Mouse (Mus musculus): ENCODE results near the gene Efcab5. TPM values are rescaled to one million over a fixed set of nuclear protein-coding genes. Genes with fewer than 3 reads are reported as not detected.
"Not testable (repeated sequence)": the region's sequence is repeated elsewhere in the genome, so short reads cannot be mapped to it uniquely, and the experiment has no call there.

Efcab5 gene
- polyA plus RNA-seq, 1 experiment from 2014 or later, result 0.86 TPM

DNA sequence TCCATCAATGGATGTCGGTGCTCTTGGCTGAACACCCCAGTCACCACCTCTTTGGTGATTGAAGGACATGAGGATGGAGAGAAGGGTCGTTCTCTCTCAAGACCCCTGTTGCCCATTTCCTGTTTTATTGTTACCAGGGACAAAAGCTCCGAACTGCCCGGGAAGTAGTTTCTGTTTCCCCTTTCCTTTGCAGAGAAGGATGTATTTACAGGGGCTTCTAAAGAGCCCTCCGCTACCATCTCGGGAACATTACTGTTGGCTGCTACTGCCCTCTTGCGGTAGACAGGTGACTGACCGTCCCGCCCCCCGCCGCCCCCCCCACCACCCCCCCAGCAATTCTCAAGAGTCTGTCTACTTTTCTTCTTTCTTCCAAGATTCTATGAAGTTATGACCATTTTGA lies 95.6 kb downstream of the Efcab5 start:
- Histone ChIP-seq H3K36me3 (no peaks in the 10 kb centered on the region), H3K27ac (no peak overlapping the region), H3K9me3 (no peaks in the 10 kb centered on the region), H3K9ac (0 out of 2 replicates have a peak overlapping the region, but pooled peaks have one; percentile 20), H3K27me3 (no peaks in the 10 kb centered on the region), H3K4me3 (peak overlapping the region; percentile 34), H3K4me1 (peaks cover 5% of the 10 kb centered on the region; the same call in 1 of the 2 replicates), H3K4me2 (peak overlapping the region; percentile 54)
- ATAC-seq (ENCODE audit: insufficient number of reproducible peaks, low FRiP score, low TSS enrichment, low read depth), result no peak
- 2% methylated on average over 11 of the region's 11 CpGs for WGBS

DNA sequence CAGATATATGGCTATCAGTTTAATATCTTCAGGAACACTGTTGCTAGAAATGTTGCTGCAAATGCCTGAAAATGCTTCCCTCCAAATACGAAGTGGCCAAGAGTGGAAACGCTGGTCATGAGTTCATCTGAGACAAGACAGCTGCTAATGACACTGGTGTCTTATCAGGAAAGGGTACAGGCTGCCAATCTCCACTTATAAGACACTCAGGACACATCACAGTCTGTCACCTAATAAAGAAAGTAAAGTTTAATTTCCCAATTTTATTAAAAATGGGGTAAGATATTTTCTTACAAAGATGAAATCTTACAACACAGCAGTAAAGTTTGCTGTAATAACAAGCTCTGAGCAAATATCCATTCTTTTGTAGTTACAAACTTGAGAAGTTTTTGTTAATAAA lies 99.6 kb downstream of the Efcab5 start:
- Histone ChIP-seq H3K27ac (no peak overlapping the region), H3K27me3 (no peaks in the 10 kb centered on the region), H3K9me3 (no peaks in the 10 kb centered on the region), H3K9ac (no peak overlapping the region), H3K4me1 (no peaks in the 10 kb centered on the region), H3K4me3 (no peak overlapping the region), H3K36me3 (no peaks in the 10 kb centered on the region), H3K4me2 (no peak overlapping the region)
- ATAC-seq (ENCODE audit: insufficient number of reproducible peaks, low FRiP score, low TSS enrichment, low read depth), result no peak
- 75% methylated on average over 2 of the region's 2 CpGs for WGBS

DNA sequence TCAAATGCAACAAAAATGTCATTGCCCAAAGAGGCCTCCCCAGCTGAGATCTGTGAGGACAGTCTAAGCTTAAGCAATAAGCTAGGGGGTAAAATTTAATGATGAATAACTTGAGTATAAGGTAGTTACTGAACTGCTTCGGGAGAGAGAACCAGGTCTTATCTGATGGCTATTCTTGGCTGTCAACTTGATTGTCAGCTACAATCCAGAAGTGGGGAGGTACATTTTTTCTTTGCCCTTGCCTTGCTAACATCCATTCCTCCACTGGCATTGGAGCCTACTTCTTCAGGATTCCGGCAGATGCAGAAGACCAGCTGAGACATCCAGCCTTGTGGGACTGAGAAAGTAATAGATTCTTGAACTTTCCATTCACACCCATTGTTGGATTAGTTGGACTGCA lies 101.8 kb downstream of the Efcab5 start:
- ATAC-seq (ENCODE audit: insufficient number of reproducible peaks, low FRiP score, low TSS enrichment, low read depth), result no peak
- WGBS, result 87% methylated on average over 2 of the region's 2 CpGs
- Histone ChIP-seq H3K9me3 (no peaks in the 10 kb centered on the region), H3K27me3 (no peaks in the 10 kb centered on the region), H3K4me2 (no peak overlapping the region), H3K4me1 (no peaks in the 10 kb centered on the region), H3K36me3 (no peaks in the 10 kb centered on the region), H3K27ac (no peak overlapping the region), H3K9ac (no peak overlapping the region), H3K4me3 (no peak overlapping the region)

DNA sequence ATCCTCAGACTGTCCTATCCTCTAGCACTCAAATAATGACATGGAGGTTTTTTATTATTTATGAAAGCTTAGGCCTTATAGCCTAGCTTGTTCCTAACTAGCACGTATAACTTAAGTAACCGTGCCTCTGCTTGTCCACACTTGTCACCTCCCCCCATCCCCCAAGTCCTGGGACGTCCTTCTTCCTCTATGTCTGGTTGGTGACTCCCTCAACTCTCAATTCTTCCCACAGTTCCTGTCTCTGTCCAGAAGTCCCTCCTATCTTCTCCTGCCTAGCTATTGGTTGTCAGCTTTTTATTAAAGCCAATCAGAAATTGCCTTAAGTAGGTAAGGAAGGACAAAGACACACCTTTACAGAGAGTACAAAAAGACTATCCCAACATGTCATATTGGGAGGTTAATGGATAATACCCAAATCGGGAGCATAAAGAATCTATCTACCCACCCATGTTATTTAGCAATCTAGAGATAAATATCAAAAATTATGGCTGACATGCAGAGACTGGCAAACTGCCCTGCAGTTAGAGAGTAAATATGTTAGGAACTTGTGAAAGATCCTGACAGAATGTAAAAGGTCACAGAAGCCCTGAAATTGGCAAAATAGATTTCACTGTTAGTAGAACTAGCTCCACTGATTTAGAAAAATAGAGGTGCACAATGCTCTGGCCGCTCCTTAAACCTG lies 104.6 kb downstream of the Efcab5 start:
- no peaks in the 10 kb centered on the region for H3K4me1 ChIP-seq
- H3K4me3 ChIP-seq, result no peak overlapping the region
- no peak overlapping the region for H3K4me2 ChIP-seq
- H3K27ac ChIP-seq, result no peak overlapping the region
- no peaks in the 10 kb centered on the region for H3K27me3 ChIP-seq
- no peaks in the 10 kb centered on the region for H3K9me3 ChIP-seq
- 48% methylated on average over 5 of the region's 5 CpGs for WGBS
- ATAC-seq (ENCODE audit: insufficient number of reproducible peaks, low FRiP score, low TSS enrichment, low read depth), result no peak
- H3K9ac ChIP-seq, result no peak overlapping the region
- H3K36me3 ChIP-seq, result no peaks in the 10 kb centered on the region

DNA sequence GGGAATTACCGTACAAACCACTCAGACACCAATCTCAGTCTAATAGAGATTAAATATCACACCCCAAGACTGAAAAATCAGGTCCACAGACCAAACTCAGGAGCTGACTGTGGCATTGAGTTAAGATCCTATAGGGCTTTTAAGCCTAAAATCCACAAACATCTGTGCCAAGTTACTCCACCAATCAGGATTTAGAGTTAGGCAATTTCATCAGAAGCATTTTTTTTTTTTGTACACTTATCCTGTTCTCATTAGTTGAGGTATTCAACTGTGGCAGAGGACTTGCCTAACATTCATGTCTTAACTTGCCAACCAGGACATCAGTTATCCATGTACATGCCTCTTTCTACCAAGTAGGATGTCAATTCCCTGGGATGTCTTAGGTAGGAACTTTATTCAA lies 109.4 kb downstream of the Efcab5 start:
- H3K4me2 ChIP-seq, result no peak overlapping the region
- 88% methylated on average over 1 of the region's 1 CpGs for whole genome bisulfite sequencing
- no peaks in the 10 kb centered on the region for H3K27me3 ChIP-seq
- no peaks in the 10 kb centered on the region for H3K9me3 ChIP-seq
- H3K27ac ChIP-seq, result no peak overlapping the region
- no peak overlapping the region for H3K9ac ChIP-seq
- no peak for ATAC-seq (ENCODE audit: insufficient number of reproducible peaks, low FRiP score, low TSS enrichment, low read depth)
- no peak overlapping the region for H3K4me3 ChIP-seq
- peaks cover 5% of the 10 kb centered on the region for H3K4me1 ChIP-seq
- peaks cover 12% of the 10 kb centered on the region for H3K36me3 ChIP-seq

DNA sequence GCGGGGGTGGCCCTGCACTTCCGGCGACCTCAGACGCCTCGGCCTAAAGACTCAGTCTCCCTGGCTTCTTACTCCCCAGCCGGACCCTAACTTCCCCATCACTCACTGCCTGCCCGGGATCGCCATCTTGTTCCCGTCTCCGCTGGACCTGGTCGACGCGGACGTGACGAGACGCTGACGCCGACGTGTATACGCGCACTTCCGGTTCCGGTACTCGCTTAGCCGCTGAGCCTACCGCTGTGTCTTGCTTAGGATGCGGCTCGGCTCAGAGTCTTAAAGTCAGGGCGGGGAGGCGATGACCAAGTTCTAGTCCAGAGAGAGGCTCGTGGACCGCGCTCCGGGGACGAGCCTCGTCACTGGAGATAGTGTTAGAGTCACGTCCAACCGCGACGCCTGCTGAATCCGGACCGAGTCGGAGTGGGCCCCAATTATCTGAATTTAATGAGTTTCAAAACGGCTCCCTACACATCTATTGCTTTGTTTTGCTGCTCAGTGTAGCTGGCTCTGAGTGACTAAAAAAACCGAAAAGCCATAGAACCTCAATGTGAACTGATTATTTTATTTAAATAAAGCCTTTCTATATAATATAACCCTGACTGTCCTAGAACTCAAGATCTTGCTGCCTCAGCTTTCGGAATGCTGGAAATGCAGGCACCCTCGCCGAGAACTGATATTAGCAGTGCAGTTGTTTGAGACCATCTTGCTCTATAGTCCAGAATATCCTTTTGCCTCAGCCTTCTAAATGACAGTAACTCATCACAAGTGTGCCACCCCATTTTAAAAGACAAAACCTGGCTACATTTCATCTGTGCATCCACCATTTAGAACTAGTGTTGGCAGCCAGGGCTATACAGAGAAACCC lies 110.3 kb downstream of the Efcab5 start, which contains the start of gene Nsrp1:
Gene Nsrp1, minus strand, starts transcription at position 163 of the 862 bp plus-strand sequence.
- H3K9me3 ChIP-seq, result no peaks in the 10 kb centered on the region
- peak within 1 kb of the TSS; percentile 63 for H3K4me2 ChIP-seq
- H3K9ac ChIP-seq, result peak within 1 kb of the TSS; percentile 76
- no peaks in the 10 kb centered on the region for H3K27me3 ChIP-seq
- peak within 1 kb of the TSS; percentile 77 for H3K4me3 ChIP-seq
- 4% methylated on average over 48 of the region's 48 CpGs for WGBS
- peaks cover 21% of the 10 kb centered on the region for H3K36me3 ChIP-seq
- peaks cover 5% of the 10 kb centered on the region for H3K4me1 ChIP-seq
- peak within 1 kb of the TSS; percentile 90 for H3K27ac ChIP-seq
- peak; percentile 94 for ATAC-seq (ENCODE audit: insufficient number of reproducible peaks, low FRiP score, low TSS enrichment, low read depth)

DNA sequence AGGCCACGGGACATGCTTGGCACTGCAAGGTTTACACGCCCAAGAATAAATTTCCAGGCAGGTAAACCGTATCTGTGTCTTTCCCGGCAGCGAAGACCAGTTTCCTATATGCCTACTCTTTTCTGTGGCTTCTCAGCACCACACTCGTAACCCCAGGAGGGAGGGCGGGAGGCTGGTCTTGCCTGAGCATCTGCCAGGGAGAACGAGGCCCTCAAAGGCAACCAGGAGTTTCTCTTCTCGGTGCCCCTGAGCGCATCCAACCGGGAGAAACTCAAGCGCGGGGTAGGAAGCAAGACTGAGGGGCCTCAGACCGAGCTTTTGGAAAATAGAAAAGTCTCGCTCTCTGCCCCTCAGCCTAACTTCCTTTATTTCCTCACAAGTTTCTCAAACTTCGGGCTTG lies 111.0 kb downstream of the Efcab5 start:
- peak overlapping the region; percentile 90 for H3K27ac ChIP-seq
- H3K27me3 ChIP-seq, result no peaks in the 10 kb centered on the region
- H3K9ac ChIP-seq, result peak overlapping the region; percentile 76
- peak overlapping the region; percentile 63 for H3K4me2 ChIP-seq
- H3K36me3 ChIP-seq, result peaks cover 23% of the 10 kb centered on the region
- no peaks in the 10 kb centered on the region for H3K9me3 ChIP-seq
- ATAC-seq (ENCODE audit: insufficient number of reproducible peaks, low FRiP score, low TSS enrichment, low read depth), result 0 out of 2 replicates have a peak, but pooled peaks have one; percentile 24
- WGBS, result 2% methylated on average over 16 of the region's 16 CpGs
- peak overlapping the region; percentile 77 for H3K4me3 ChIP-seq
- peaks cover 5% of the 10 kb centered on the region for H3K4me1 ChIP-seq

DNA sequence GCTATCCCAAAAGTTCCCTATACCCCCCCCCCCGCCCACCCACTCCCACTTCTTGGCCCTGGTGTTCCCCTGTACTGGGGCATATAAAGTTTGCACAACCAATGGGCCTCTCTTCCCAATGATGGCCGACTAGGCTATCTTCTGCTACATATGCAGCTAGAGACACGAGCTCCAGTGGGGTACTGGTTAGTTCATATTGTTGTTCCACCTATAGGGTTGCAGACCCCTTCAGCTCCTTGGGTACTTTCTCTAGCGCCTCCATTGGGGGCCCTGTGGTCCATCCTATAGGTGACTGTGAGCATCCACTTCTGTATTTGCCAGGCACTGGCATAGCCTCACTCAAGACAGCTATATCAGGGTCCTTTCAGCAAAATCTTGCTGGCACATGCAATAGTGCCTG lies 111.4 kb downstream of the Efcab5 start:
- not testable (repeated sequence) for ATAC-seq (ENCODE audit: insufficient number of reproducible peaks, low FRiP score, low TSS enrichment, low read depth); H3K27me3 ChIP-seq; H3K9me3 ChIP-seq; H3K4me1 ChIP-seq
- H3K4me3 ChIP-seq, result peak overlapping the region; percentile 77
- peak overlapping the region; percentile 63 for H3K4me2 ChIP-seq
- 59% methylated on average over 4 of the region's 4 CpGs for WGBS
- H3K9ac ChIP-seq, result peak overlapping the region; percentile 76
- peak overlapping the region; percentile 90 for H3K27ac ChIP-seq
- H3K36me3 ChIP-seq, result peaks cover 27% of the 10 kb centered on the region

DNA sequence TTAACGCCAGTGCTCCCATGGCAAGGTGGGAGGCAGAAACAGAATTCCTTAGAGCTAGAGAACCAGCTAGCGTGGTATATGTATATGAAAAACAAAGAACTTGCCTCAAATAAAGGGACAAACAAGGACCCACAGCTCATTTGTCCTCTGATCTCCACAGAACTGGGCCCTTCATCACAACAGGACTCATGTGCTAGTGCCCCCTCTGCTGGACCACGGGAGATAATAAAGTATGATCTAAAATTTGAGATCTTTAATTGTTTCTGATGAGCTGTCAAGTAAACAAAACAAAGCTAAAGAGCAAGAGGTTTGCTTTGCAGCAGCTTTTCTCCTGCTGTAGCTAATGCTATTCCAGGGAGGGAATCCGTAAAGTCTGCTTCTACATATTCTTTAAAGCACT lies 118.0 kb downstream of the Efcab5 start:
- H3K4me3 ChIP-seq, result no peak overlapping the region
- peaks cover 33% of the 10 kb centered on the region for H3K36me3 ChIP-seq
- H3K4me2 ChIP-seq, result no peak overlapping the region
- H3K4me1 ChIP-seq, result no peaks in the 10 kb centered on the region
- WGBS, result 75% methylated on average over 4 of the region's 4 CpGs
- ATAC-seq (ENCODE audit: insufficient number of reproducible peaks, low FRiP score, low TSS enrichment, low read depth), result no peak
- H3K9me3 ChIP-seq, result no peaks in the 10 kb centered on the region
- H3K9ac ChIP-seq, result no peak overlapping the region
- no peaks in the 10 kb centered on the region for H3K27me3 ChIP-seq
- H3K27ac ChIP-seq, result no peak overlapping the region

DNA sequence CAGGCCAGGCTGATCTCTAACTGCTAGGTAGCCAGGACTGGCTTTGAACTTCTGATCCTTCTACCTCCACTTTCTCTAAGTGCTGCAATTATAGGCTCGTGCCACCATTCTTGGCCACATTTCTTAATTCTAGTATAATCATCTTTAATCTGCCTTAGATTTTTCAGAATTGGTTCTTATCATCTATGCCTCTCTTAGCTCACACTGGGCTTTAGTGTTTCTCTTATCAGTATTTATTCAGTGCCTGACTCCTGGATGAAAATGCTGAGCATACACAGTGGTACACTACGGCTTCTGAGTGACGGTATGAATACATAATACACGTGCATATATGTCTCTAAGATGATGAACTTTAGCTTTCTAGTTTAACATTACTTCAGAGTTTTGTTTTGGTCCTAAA lies 119.9 kb downstream of the Efcab5 start:
- Histone ChIP-seq H3K9ac (no peak overlapping the region), H3K27ac (no peak overlapping the region), H3K36me3 (peaks cover 20% of the 10 kb centered on the region), H3K4me2 (no peak overlapping the region), H3K4me3 (no peak overlapping the region), H3K27me3 (no peaks in the 10 kb centered on the region), H3K4me1 (no peaks in the 10 kb centered on the region), H3K9me3 (no peaks in the 10 kb centered on the region)
- no peak for ATAC-seq (ENCODE audit: insufficient number of reproducible peaks, low FRiP score, low TSS enrichment, low read depth)
- WGBS, result 94% methylated on average over 4 of the region's 4 CpGs

DNA sequence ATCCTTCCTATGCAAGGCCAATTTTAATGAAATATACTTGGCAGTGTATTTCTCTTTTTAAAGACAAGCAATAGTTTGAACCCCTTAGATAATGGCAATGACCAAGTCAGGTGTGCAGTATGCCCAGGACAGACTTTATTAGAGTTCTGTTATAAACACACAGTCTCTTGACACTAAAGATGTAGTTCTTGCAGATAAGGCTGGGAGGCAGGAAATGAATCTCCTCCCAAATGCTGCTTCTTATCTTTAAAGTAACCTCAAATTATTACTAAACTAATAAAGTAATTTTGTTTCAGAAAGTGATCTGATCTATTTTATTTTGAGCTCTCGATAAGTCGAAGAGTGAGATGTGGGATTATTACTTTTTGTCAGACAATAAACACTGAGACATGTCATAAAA lies 125.4 kb downstream of the Efcab5 start:
- Histone ChIP-seq H3K9ac (no peak overlapping the region), H3K4me2 (no peak overlapping the region), H3K4me3 (no peak overlapping the region), H3K27ac (no peak overlapping the region), H3K9me3 (no peaks in the 10 kb centered on the region), H3K36me3 (no peaks in the 10 kb centered on the region), H3K27me3 (no peaks in the 10 kb centered on the region), H3K4me1 (no peaks in the 10 kb centered on the region)
- 83% methylated on average over 2 of the region's 2 CpGs for WGBS
- ATAC-seq (ENCODE audit: insufficient number of reproducible peaks, low FRiP score, low TSS enrichment, low read depth), result no peak

DNA sequence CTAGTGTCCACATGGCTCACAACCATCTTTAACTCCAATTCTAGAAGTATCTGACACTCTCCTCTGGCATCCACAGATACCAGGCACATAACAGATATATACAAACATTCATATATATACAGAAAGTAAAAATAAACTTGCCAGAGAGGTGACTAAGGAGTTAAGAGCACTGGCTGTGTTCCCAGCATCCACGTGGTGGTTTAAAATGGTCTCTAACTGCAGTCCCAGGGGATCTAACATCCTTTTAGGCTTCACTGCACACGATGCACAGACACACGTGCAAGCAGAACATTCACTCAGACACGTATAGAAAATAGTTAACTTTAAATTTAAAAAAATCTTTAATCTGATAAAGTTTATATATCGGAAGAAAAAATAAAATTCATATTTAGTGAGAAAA lies 126.8 kb downstream of the Efcab5 start:
- H3K27ac ChIP-seq, result no peak overlapping the region
- H3K4me2 ChIP-seq, result no peak overlapping the region
- H3K36me3 ChIP-seq, result no peaks in the 10 kb centered on the region
- no peaks in the 10 kb centered on the region for H3K4me1 ChIP-seq
- no peak overlapping the region for H3K9ac ChIP-seq
- 51% methylated on average over 5 of the region's 5 CpGs for WGBS
- no peaks in the 10 kb centered on the region for H3K9me3 ChIP-seq
- no peaks in the 10 kb centered on the region for H3K27me3 ChIP-seq
- no peak for ATAC-seq (ENCODE audit: insufficient number of reproducible peaks, low FRiP score, low TSS enrichment, low read depth)
- H3K4me3 ChIP-seq, result no peak overlapping the region

Measured in limb, embryonic 15.5 days (tissue).